Mouse (Mus musculus) CH12.LX (cell line): ENCODE results near the gene Tmem150a. TPM values are rescaled to one million over a fixed set of nuclear protein-coding genes. Genes with fewer than 3 reads are reported as not detected.

Source experiments
- DNase-seq: peaks from one replicate; pipeline ENCODE4 v3.0.0-alpha.2; 2013; ENCODE audit errors: extremely low read depth
- H3K27ac ChIP-seq: 2 replicates; pipeline ENCODE4 v1.5.1; 2012; ENCODE audit warnings: low read depth, mild to moderate bottlenecking, control low read depth, moderate library complexity; ENCODE audit not compliant: insufficient read depth
- H3K27me3 ChIP-seq: replicated peaks from 2 replicates; pipeline ENCODE3; 2012; ENCODE audit warnings: inconsistent platforms
- H3K36me3 ChIP-seq, 2 experiments: replicated peaks in 1 of 2; 2 replicates each; pipeline versions ENCODE3 to v1.6.1; 2012; ENCODE audit warnings: inconsistent platforms in 1 of 2, low read length in 1 of 2, mild to moderate bottlenecking in 1 of 2, mixed read lengths in 1 of 2, moderate library complexity in 1 of 2; ENCODE audit not compliant: control insufficient read depth in 1 of 2, insufficient read depth in 1 of 2
- H3K4me1 ChIP-seq, 2 experiments: 2 replicates each; pipeline ENCODE4 v1.6.1; 2012; ENCODE audit warnings: inconsistent platforms in 1 of 2, moderate library complexity in 1 of 2; ENCODE audit not compliant: insufficient read depth in 2 of 2, control insufficient read depth in 1 of 2
- H3K4me2 ChIP-seq: 2 replicates; pipeline ENCODE4 v1.6.1; 2012; ENCODE audit warnings: low read depth, mild to moderate bottlenecking, control low read depth; ENCODE audit not compliant: poor library complexity, insufficient read depth, severe bottlenecking
- H3K4me3 ChIP-seq, 3 experiments: fragments of 150-350 bp in 1 of 3; sonication (generic) in 1 of 3; replicated peaks in 1 of 3; 2 replicates each; pipeline versions ENCODE3 to v1.5.1; 2011 to 2012; ENCODE audit warnings: low read depth in 2 of 3, low read length in 2 of 3, mild to moderate bottlenecking in 2 of 3, moderate library complexity in 2 of 3, control low read depth in 1 of 3, improper control_type of control experiment in 1 of 3, inconsistent platforms in 1 of 3, mixed read lengths in 1 of 3; ENCODE audit not compliant: poor library complexity in 1 of 3
- H3K79me2 ChIP-seq: replicated peaks from 2 replicates; pipeline ENCODE4 v1.6.1; 2012; ENCODE audit warnings: mild to moderate bottlenecking, moderate library complexity; ENCODE audit not compliant: control insufficient read depth, poor library complexity, insufficient read depth, severe bottlenecking; ENCODE audit errors: extremely low read depth
- H3K9ac ChIP-seq: 2 replicates; pipeline ENCODE4 v1.6.1; 2012; ENCODE audit warnings: low read depth, mild to moderate bottlenecking, control low read depth, moderate library complexity; ENCODE audit not compliant: insufficient read depth
- H3K9me3 ChIP-seq: replicated peaks from 2 replicates; pipeline ENCODE3; 2012; ENCODE audit warnings: low read length, inconsistent platforms, mixed read lengths
- BHLHE40 ChIP-seq: IDR thresholded peaks from 2 replicates; pipeline ENCODE4 v1.6.1; 2011; ENCODE audit warnings: mild to moderate bottlenecking, low read depth, low read length, improper control_type of control experiment
- E2F4 ChIP-seq: IDR thresholded peaks from 2 replicates; pipeline ENCODE4 v1.6.1; 2011; ENCODE audit warnings: low read depth, low read length, improper control_type of control experiment; ENCODE audit not compliant: insufficient replicate concordance
- ELF1 ChIP-seq: IDR thresholded peaks from 2 replicates; pipeline ENCODE4 v1.6.1; 2014; ENCODE audit warnings: low read depth, mild to moderate bottlenecking, inconsistent platforms, low read length, improper control_type of control experiment
- ETS1 ChIP-seq: conservative IDR thresholded peaks from 2 replicates; pipeline ENCODE4 v1.6.1; 2012; ENCODE audit warnings: low read depth, mild to moderate bottlenecking, inconsistent platforms, low read length, improper control_type of control experiment, moderate library complexity
- IRF4 ChIP-seq: IDR thresholded peaks from 2 replicates; pipeline ENCODE4 v1.6.1; 2014; ENCODE audit warnings: low read depth, mild to moderate bottlenecking, inconsistent platforms, low read length, improper control_type of control experiment
- JUN ChIP-seq: IDR thresholded peaks from 2 replicates; pipeline ENCODE4 v1.6.1; 2011; ENCODE audit warnings: low read depth, mild to moderate bottlenecking, low read length, improper control_type of control experiment, moderate library complexity; ENCODE audit not compliant: insufficient read depth
- KAT2A ChIP-seq: IDR thresholded peaks from 2 replicates; pipeline ENCODE4 v1.6.1; 2012; ENCODE audit warnings: low read length, improper control_type of control experiment, inconsistent platforms; ENCODE audit not compliant: insufficient replicate concordance
- MAZ ChIP-seq: IDR thresholded peaks from 2 replicates; pipeline ENCODE4 v1.6.1; 2012; ENCODE audit warnings: low read depth, mild to moderate bottlenecking, inconsistent platforms, low read length, improper control_type of control experiment, moderate library complexity
- PAX5 ChIP-seq: IDR thresholded peaks from 2 replicates; pipeline ENCODE4 v1.6.1; 2012; ENCODE audit warnings: low read length, inconsistent platforms, mixed read lengths
- TBP ChIP-seq: conservative IDR thresholded peaks from 2 replicates; pipeline ENCODE4 v1.6.1; 2011; ENCODE audit warnings: low read depth, low read length, improper control_type of control experiment
- TCF12 ChIP-seq: IDR thresholded peaks from 2 replicates; pipeline ENCODE4 v1.6.1; 2014; ENCODE audit warnings: low read depth, mild to moderate bottlenecking, inconsistent platforms, low read length, improper control_type of control experiment
- ZC3H11A ChIP-seq: IDR thresholded peaks from 2 replicates; pipeline ENCODE4 v1.6.1; 2012; ENCODE audit warnings: low read depth, mild to moderate bottlenecking, inconsistent platforms, low read length, improper control_type of control experiment
- ZKSCAN1 ChIP-seq: IDR thresholded peaks from 2 replicates; pipeline ENCODE4 v1.6.1; 2012; ENCODE audit warnings: low read depth, inconsistent platforms, low read length, improper control_type of control experiment, borderline replicate concordance
- dilution Hi-C: fragments of 300-500 bp; cut with MboI; formaldehyde crosslinking; loops from 2 replicates; pipeline ENCODE4 v1.14.3; 2020; ENCODE audit warnings: low sequenced_read_pairs; ENCODE audit not compliant: extremely low pct_unique_long_range_greater_than_20kb, extremely low pct_ligation_motif_present
- in situ Hi-C: fragments of 300-500 bp; cut with MboI; formaldehyde crosslinking; loops from 3 replicates; pipeline ENCODE4 v1.14.3; 2019; ENCODE audit warnings: low sequenced_read_pairs, low pct_ligation_motif_present, low pct_unique_long_range_greater_than_20kb, mixed read lengths
- polyA plus RNA-seq: library from polyadenylated mRNA; unstranded; fragments of >175 nt; gene quantifications from 2 replicates; pipeline ENCODE4 v1.2.1, GENCODE M21; 2012; ENCODE audit warnings: low read depth; ENCODE audit not compliant: insufficient read length
- total RNA-seq, 2 experiments: library from RNA; depleted of rRNA; stranded (reverse); fragments of 300-350 nt in 1 of 2; fragments of >200 nt in 1 of 2; gene quantifications; 2 replicates each; pipeline ENCODE4 v1.2.3; 2012 to 2014

Gene Tmem150a
- total and polyA plus RNA-seq, 3 experiments, result 0.24 to 0.93 (median 0.59) TPM

DNA sequence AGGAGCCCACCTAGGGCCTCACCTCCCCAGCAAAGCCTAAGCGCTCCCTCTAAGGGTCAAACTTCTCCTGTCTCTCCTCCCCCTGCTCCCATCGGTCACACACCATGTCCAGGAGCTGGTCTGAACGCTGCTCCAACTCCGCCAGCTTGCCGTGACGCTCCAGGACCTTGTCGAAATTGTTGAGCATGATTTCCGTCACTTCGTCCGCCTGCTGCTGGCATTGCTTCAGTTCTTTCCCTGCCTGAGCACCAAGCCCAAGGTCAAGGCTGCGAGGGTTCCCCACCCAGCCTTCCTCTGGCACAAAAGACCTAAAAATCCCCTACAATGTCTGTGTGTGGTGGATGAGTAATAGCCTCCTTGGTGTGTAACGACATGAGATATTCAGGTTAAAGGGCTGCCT lies 14.8 kb downstream of the Tmem150a start:
- Histone ChIP-seq H3K27ac (no peak overlapping the region), H3K27me3 (peaks cover 3% of the 10 kb centered on the region), H3K9me3 (no peaks in the 10 kb centered on the region), H3K4me2 (no peak overlapping the region), H3K79me2 (no peaks in the 10 kb centered on the region), H3K36me3 (no peaks in the 10 kb centered on the region), H3K9ac (no peak overlapping the region), H3K4me3 (no peak overlapping the region), H3K4me1 (peaks cover under 1 to 3% of the 10 kb centered on the region in 2 experiments; a peak in 2 of 4 replicates)
- no peak for DNase-seq
- TF ChIP-seq TCF12, result no peak
- TF ChIP-seq BHLHE40, result no peak
- no peak for TF ChIP-seq IRF4
- TF ChIP-seq ELF1, result no peak
- in situ Hi-C loops (no loop called here), dilution Hi-C loops (no loop called here)

DNA sequence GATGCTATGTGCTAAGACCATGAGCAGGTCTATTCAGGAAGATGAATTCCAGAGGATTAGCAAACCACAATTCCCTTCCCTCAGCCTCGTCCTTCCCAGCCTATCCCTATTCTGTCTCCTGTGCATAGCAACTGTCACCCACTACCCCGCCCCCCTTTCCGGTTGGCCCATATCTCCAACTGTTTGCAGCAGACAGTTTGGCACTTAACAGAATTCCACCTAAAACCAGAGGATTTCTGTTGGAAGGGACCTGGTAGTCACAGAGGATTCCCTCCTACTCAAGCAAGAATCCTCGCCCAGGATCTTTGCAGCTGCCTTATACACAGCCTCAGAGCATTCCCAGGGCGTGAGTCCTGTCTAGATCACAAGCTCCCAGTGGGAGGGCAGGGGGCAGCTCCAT lies 15.9 kb downstream of the Tmem150a start:
- no peak overlapping the region for H3K9ac ChIP-seq
- no peaks in the 10 kb centered on the region for H3K9me3 ChIP-seq
- H3K27ac ChIP-seq, result no peak overlapping the region
- no peak overlapping the region for H3K4me3 ChIP-seq
- H3K36me3 ChIP-seq, result no peaks in the 10 kb centered on the region
- H3K4me1 ChIP-seq, result peaks cover 2 to 6% of the 10 kb centered on the region in 2 experiments; a peak in 2 of 4 replicates
- DNase-seq, result no peak
- in situ Hi-C loops (no loop called here), dilution Hi-C loops (no loop called here)
- no peaks in the 10 kb centered on the region for H3K79me2 ChIP-seq
- H3K4me2 ChIP-seq, result no peak overlapping the region
- TF ChIP-seq JUN (no peak), KAT2A (no peak), ZC3H11A (no peak), ZKSCAN1 (no peak), E2F4 (no peak)
- H3K27me3 ChIP-seq, result peaks cover 3% of the 10 kb centered on the region

DNA sequence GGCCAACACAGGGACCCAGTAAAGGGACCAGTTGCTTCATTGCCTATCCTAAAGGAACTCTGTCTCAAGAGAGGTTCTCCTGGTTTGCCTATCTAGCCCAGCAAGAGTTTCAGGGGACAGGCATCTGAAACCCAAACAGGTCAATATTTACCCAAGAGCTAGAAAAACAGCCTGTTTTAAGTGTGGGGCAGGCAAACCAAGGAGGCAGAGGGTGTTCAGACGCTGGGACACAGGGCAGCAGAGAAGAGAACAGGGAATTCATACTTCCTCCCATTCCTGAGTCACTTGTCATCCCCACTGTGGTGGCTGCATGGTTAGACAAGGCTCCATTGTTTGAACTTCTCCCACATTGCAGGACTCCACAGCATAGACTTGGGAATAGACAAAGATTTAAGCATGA lies 16.3 kb downstream of the Tmem150a start:
- peaks cover 2 to 6% of the 10 kb centered on the region in 2 experiments; a peak in 3 of 4 replicates for H3K4me1 ChIP-seq
- no peak overlapping the region for H3K27ac ChIP-seq
- H3K9ac ChIP-seq, result no peak overlapping the region
- no peaks in the 10 kb centered on the region for H3K36me3 ChIP-seq
- no peak for DNase-seq
- in situ Hi-C loops (no loop called here), dilution Hi-C loops (no loop called here)
- H3K4me2 ChIP-seq, result no peak overlapping the region
- H3K79me2 ChIP-seq, result no peaks in the 10 kb centered on the region
- H3K9me3 ChIP-seq, result no peaks in the 10 kb centered on the region
- peaks cover 3% of the 10 kb centered on the region for H3K27me3 ChIP-seq
- H3K4me3 ChIP-seq, result no peak overlapping the region
- no peak for TF ChIP-seq TBP
- no peak for TF ChIP-seq PAX5
- TF ChIP-seq MAZ, result no peak
- TF ChIP-seq ZKSCAN1, result no peak
- no peak for TF ChIP-seq ETS1
- TF ChIP-seq, all 38 proteins: peak for 0
